Mouse (Mus musculus) G1E (cell line): ENCODE data around the gene Adgb. TPM values are rescaled to one million over a fixed set of nuclear protein-coding genes. Genes with fewer than 3 reads are reported as not detected.

ENCODE experiments used
- ATAC-seq: 2 replicates; pipeline ENCODE4 v1.8.0; 2016; ENCODE audit warnings: mild to moderate bottlenecking; ENCODE audit not compliant: insufficient number of reproducible peaks, poor library complexity, low FRiP score, severe bottlenecking; ENCODE audit errors: extremely low read depth
- DNase-seq: peaks from one replicate; pipeline ENCODE4 v3.0.0; 2012; ENCODE audit warnings: low spot score
- H3K27me3 ChIP-seq: 2 replicates; pipeline ENCODE4 v1.6.1; 2012; ENCODE audit warnings: mild to moderate bottlenecking, low read length, inconsistent platforms; ENCODE audit not compliant: insufficient read depth
- H3K36me3 ChIP-seq: replicated peaks from 2 replicates; pipeline ENCODE3; 2012; ENCODE audit warnings: mild to moderate bottlenecking, inconsistent platforms
- H3K4me1 ChIP-seq: 2 replicates; pipeline ENCODE4 v1.6.1; 2012; ENCODE audit warnings: low read depth, low read length, inconsistent platforms, mixed read lengths; ENCODE audit not compliant: insufficient read depth
- H3K4me3 ChIP-seq: 2 replicates; pipeline ENCODE4 v1.5.1; 2012; ENCODE audit warnings: low read depth, mild to moderate bottlenecking, inconsistent platforms, low read length, moderate library complexity, mixed read lengths
- H3K9me3 ChIP-seq: replicated peaks from 2 replicates; pipeline ENCODE4 v1.6.1; 2012; ENCODE audit warnings: inconsistent platforms
- CTCF ChIP-seq: IDR thresholded peaks from 2 replicates; pipeline ENCODE4 v1.5.1; 2012; ENCODE audit warnings: low read depth, low read length, inconsistent platforms, mixed read lengths
- GATA1 ChIP-seq: IDR thresholded peaks from 2 replicates; pipeline ENCODE4 v1.6.1; 2012; ENCODE audit warnings: borderline replicate concordance, low read length, inconsistent platforms, mixed read lengths
- GATA2 ChIP-seq: IDR thresholded peaks from 2 replicates; pipeline ENCODE4 v1.6.1; 2012; ENCODE audit warnings: low read depth, low read length, inconsistent platforms, borderline replicate concordance
- POLR2AphosphoS5 ChIP-seq: IDR thresholded peaks from 2 replicates; pipeline ENCODE4 v1.6.1; 2012; ENCODE audit warnings: low read depth, low read length, inconsistent platforms; ENCODE audit not compliant: insufficient replicate concordance
- TAL1 ChIP-seq: conservative IDR thresholded peaks from 2 replicates; pipeline ENCODE4 v1.6.1; 2012; ENCODE audit warnings: low read depth, low read length, inconsistent platforms, mixed read lengths
- polyA plus RNA-seq: library from polyadenylated mRNA; stranded (reverse); fragments of >175 nt; gene quantifications from 2 replicates; pipeline ENCODE4 v1.2.3, GENCODE M21; 2012
- total RNA-seq, 2 experiments: library from RNA; stranded (forward) in 1 of 2; stranded (reverse) in 1 of 2; fragments of 200-1000 nt in 1 of 2; fragments of >200 nt in 1 of 2; fragmentation: Nextera tagmentation in 1 of 2; gene quantifications; 2 replicates each; pipeline ENCODE4 v1.2.3; 2014 to 2017

Gene Adgb
- total and polyA plus RNA-seq, 3 experiments: 0.11 TPM; not detected in 2

DNA sequence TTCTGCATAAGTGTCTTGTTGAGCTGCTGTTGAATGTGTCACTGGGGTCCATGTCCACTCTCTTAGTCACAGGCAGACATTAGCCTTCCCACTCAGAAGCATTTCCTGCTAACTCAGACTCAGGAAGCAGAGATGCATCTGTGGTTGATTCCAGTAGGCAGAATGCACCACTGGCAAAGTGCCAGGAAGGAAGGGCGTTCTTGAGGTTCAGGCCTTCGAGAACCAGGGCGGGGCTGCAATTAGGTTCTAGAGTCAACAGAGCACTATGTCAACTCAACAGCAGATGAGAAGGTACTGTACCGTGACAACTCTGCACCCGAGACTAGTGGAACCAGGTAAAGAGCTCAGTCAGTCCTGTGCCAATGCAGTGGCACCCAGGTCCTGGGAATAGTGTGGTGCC is 164.7 kb downstream of the Adgb start:
- H3K4me1 ChIP-seq: no peaks in the 10 kb centered on the region
- no peak for DNase-seq
- ATAC-seq: no peak

GRCm38 (mm10) chr10:10304370-10304769 is 167.8 kb downstream of the Adgb start:
- no peak overlapping the region for H3K4me3 ChIP-seq
- no peaks in the 10 kb centered on the region for H3K9me3 ChIP-seq
- no peaks in the 10 kb centered on the region for H3K27me3 ChIP-seq
- no peak for ATAC-seq
- no peaks in the 10 kb centered on the region for H3K36me3 ChIP-seq
- H3K4me1 ChIP-seq: no peaks in the 10 kb centered on the region
- no peak for DNase-seq
- no peak for TF ChIP-seq CTCF
- no peak for TF ChIP-seq TAL1
- no peak for TF ChIP-seq GATA2
- no peak for TF ChIP-seq GATA1
- TF ChIP-seq POLR2AphosphoS5: no peak

More for the DNA sequence above, 164.7 kb downstream of the Adgb start:
- no peaks in the 10 kb centered on the region for H3K27me3 ChIP-seq
- H3K4me3 ChIP-seq: no peak overlapping the region
- TF ChIP-seq POLR2AphosphoS5 (no peak), GATA2 (no peak), CTCF (no peak), TAL1 (no peak), GATA1 (no peak)
- H3K36me3 ChIP-seq: no peaks in the 10 kb centered on the region
- H3K9me3 ChIP-seq: no peaks in the 10 kb centered on the region

DNA sequence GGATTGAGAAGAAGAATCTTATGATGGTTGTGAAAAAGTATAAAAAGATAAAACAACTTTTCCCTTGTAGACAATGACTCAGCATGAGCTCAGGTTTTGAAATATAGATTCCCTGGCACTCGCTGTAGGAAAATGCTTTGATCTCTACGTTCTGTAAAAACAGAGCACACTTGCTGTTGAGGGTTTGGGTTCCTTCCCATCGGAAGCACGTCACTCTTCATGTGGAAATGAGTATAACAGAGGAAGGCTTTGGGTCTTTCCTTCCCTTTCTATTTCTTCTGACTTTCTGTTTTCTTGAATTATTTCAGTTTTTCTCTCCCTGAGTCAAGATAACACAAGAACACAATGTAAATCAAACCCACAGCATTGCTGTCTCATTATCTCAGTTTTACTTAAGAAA is 170.4 kb downstream of the Adgb start:
- ATAC-seq: no peak

GRCm38 (mm10) chr10:10300915-10301439 is 171.1 kb downstream of the Adgb start:
- no peaks in the 10 kb centered on the region for H3K27me3 ChIP-seq
- H3K4me1 ChIP-seq: no peaks in the 10 kb centered on the region
- ATAC-seq (no peak), DNase-seq (no peak)
- no peak for TF ChIP-seq TAL1
- TF ChIP-seq GATA2: no peak
- TF ChIP-seq GATA1: no peak
- no peak for TF ChIP-seq POLR2AphosphoS5
- no peak for TF ChIP-seq CTCF
- no peak overlapping the region for H3K4me3 ChIP-seq
- no peaks in the 10 kb centered on the region for H3K36me3 ChIP-seq
- H3K9me3 ChIP-seq: no peaks in the 10 kb centered on the region

More for the DNA sequence above, 170.4 kb downstream of the Adgb start:
- TF ChIP-seq GATA2 (no peak), GATA1 (no peak), CTCF (no peak), TAL1 (no peak), POLR2AphosphoS5 (no peak)
- H3K4me3 ChIP-seq: no peak overlapping the region
- no peaks in the 10 kb centered on the region for H3K36me3 ChIP-seq
- H3K27me3 ChIP-seq: no peaks in the 10 kb centered on the region
- H3K4me1 ChIP-seq: no peaks in the 10 kb centered on the region
- DNase-seq: no peak
- no peaks in the 10 kb centered on the region for H3K9me3 ChIP-seq

GRCm38 (mm10) chr10:10299987-10300386 is 172.1 kb downstream of the Adgb start:
- no peaks in the 10 kb centered on the region for H3K9me3 ChIP-seq
- no peaks in the 10 kb centered on the region for H3K4me1 ChIP-seq
- H3K4me3 ChIP-seq: no peak overlapping the region
- no peaks in the 10 kb centered on the region for H3K27me3 ChIP-seq
- no peaks in the 10 kb centered on the region for H3K36me3 ChIP-seq
- DNase-seq (no peak), ATAC-seq (no peak)
- TF ChIP-seq CTCF (no peak), GATA2 (no peak), POLR2AphosphoS5 (no peak), GATA1 (no peak), TAL1 (no peak)

GRCm38 (mm10) chr10:10287221-10287867 is 184.8 kb downstream of the Adgb start:
- no peaks in the 10 kb centered on the region for H3K27me3 ChIP-seq
- no peaks in the 10 kb centered on the region for H3K9me3 ChIP-seq
- no peaks in the 10 kb centered on the region for H3K36me3 ChIP-seq
- H3K4me1 ChIP-seq: no peaks in the 10 kb centered on the region
- TF ChIP-seq GATA2 (no peak), GATA1 (no peak), CTCF (no peak), TAL1 (no peak), POLR2AphosphoS5 (no peak)
- DNase-seq: no peak
- no peak for ATAC-seq
- no peak overlapping the region for H3K4me3 ChIP-seq

Other genes starting within 250 kb of the Adgb start
- not detected in 2 replicates for gene Rab32, start 85.9 kb upstream of the Adgb start, total RNA-seq (2014; fragmentation: Nextera tagmentation)
- gene Rab32, start 85.9 kb upstream of the Adgb start, total RNA-seq (2017): 0.11 TPM in 1 of 2 replicates, not detected in the other
- gene Rab32, start 85.9 kb upstream of the Adgb start, polyA plus RNA-seq: not detected in 2 replicates
- not detected in 2 replicates for gene Gm10944, start 209.0 kb upstream of the Adgb start, total RNA-seq (2014; fragmentation: Nextera tagmentation)
- not detected in 2 replicates for gene Gm10944, start 209.0 kb upstream of the Adgb start, total RNA-seq (2017)
- gene Gm10944, start 209.0 kb upstream of the Adgb start, polyA plus RNA-seq: not detected in 2 replicates